Mouse (Mus musculus) CH12.LX (cell line): Measurements from ENCODE around the gene Pitpnm2. TPM values are rescaled to one million over a fixed set of nuclear protein-coding genes. Genes with fewer than 3 reads are reported as not detected.

ENCODE experiments used
- DNase-seq: peaks from one replicate; pipeline ENCODE4 v3.0.0-alpha.2; 2013; ENCODE audit errors: extremely low read depth
- H3K27ac ChIP-seq: 2 replicates; pipeline ENCODE4 v1.5.1; 2012; ENCODE audit warnings: low read depth, mild to moderate bottlenecking, control low read depth, moderate library complexity; ENCODE audit not compliant: insufficient read depth
- H3K27me3 ChIP-seq: replicated peaks from 2 replicates; pipeline ENCODE3; 2012; ENCODE audit warnings: inconsistent platforms
- H3K36me3 ChIP-seq, 2 experiments: replicated peaks in 1 of 2; 2 replicates each; pipeline versions ENCODE3 to v1.6.1; 2012; ENCODE audit warnings: inconsistent platforms in 1 of 2, low read length in 1 of 2, mild to moderate bottlenecking in 1 of 2, mixed read lengths in 1 of 2, moderate library complexity in 1 of 2; ENCODE audit not compliant: control insufficient read depth in 1 of 2, insufficient read depth in 1 of 2
- H3K4me1 ChIP-seq, 2 experiments: 2 replicates each; pipeline ENCODE4 v1.6.1; 2012; ENCODE audit warnings: inconsistent platforms in 1 of 2, moderate library complexity in 1 of 2; ENCODE audit not compliant: insufficient read depth in 2 of 2, control insufficient read depth in 1 of 2
- H3K4me2 ChIP-seq: 2 replicates; pipeline ENCODE4 v1.6.1; 2012; ENCODE audit warnings: low read depth, mild to moderate bottlenecking, control low read depth; ENCODE audit not compliant: poor library complexity, insufficient read depth, severe bottlenecking
- H3K4me3 ChIP-seq, 3 experiments: fragments of 150-350 bp in 1 of 3; sonication (generic) in 1 of 3; replicated peaks in 1 of 3; 2 replicates each; pipeline versions ENCODE3 to v1.5.1; 2011 to 2012; ENCODE audit warnings: low read depth in 2 of 3, low read length in 2 of 3, mild to moderate bottlenecking in 2 of 3, moderate library complexity in 2 of 3, control low read depth in 1 of 3, improper control_type of control experiment in 1 of 3, inconsistent platforms in 1 of 3, mixed read lengths in 1 of 3; ENCODE audit not compliant: poor library complexity in 1 of 3
- H3K79me2 ChIP-seq: replicated peaks from 2 replicates; pipeline ENCODE4 v1.6.1; 2012; ENCODE audit warnings: mild to moderate bottlenecking, moderate library complexity; ENCODE audit not compliant: control insufficient read depth, poor library complexity, insufficient read depth, severe bottlenecking; ENCODE audit errors: extremely low read depth
- H3K9ac ChIP-seq: 2 replicates; pipeline ENCODE4 v1.6.1; 2012; ENCODE audit warnings: low read depth, mild to moderate bottlenecking, control low read depth, moderate library complexity; ENCODE audit not compliant: insufficient read depth
- H3K9me3 ChIP-seq: replicated peaks from 2 replicates; pipeline ENCODE3; 2012; ENCODE audit warnings: low read length, inconsistent platforms, mixed read lengths
- HCFC1 ChIP-seq: IDR thresholded peaks from 2 replicates; pipeline ENCODE4 v1.6.1; 2012; ENCODE audit warnings: low read depth, mild to moderate bottlenecking, inconsistent platforms, low read length, improper control_type of control experiment
- JUN ChIP-seq: IDR thresholded peaks from 2 replicates; pipeline ENCODE4 v1.6.1; 2011; ENCODE audit warnings: low read depth, mild to moderate bottlenecking, low read length, improper control_type of control experiment, moderate library complexity; ENCODE audit not compliant: insufficient read depth
- JUND ChIP-seq: conservative IDR thresholded peaks from 2 replicates; pipeline ENCODE4 v1.6.1; 2011; ENCODE audit warnings: low read depth, low read length, improper control_type of control experiment
- MAZ ChIP-seq: IDR thresholded peaks from 2 replicates; pipeline ENCODE4 v1.6.1; 2012; ENCODE audit warnings: low read depth, mild to moderate bottlenecking, inconsistent platforms, low read length, improper control_type of control experiment, moderate library complexity
- MXI1 ChIP-seq: IDR thresholded peaks from 2 replicates; pipeline ENCODE4 v1.6.1; 2011; ENCODE audit warnings: mild to moderate bottlenecking, low read depth, low read length, improper control_type of control experiment
- MYC ChIP-seq: IDR thresholded peaks from 2 replicates; pipeline ENCODE4 v1.6.1; 2011; ENCODE audit warnings: low read depth, mild to moderate bottlenecking, improper control_type of control experiment, low read length
- NELFE ChIP-seq: IDR thresholded peaks from 2 replicates; pipeline ENCODE4 v1.6.1; 2011; ENCODE audit warnings: low read depth, low read length, improper control_type of control experiment
- PAX5 ChIP-seq: IDR thresholded peaks from 2 replicates; pipeline ENCODE4 v1.6.1; 2012; ENCODE audit warnings: low read length, inconsistent platforms, mixed read lengths
- RAD21 ChIP-seq: IDR thresholded peaks from 2 replicates; pipeline ENCODE4 v1.6.1; 2011; ENCODE audit warnings: low read depth, mild to moderate bottlenecking, low read length, improper control_type of control experiment, moderate library complexity
- USF2 ChIP-seq: conservative IDR thresholded peaks from 2 replicates; pipeline ENCODE4 v1.6.1; 2011; ENCODE audit warnings: low read depth, low read length, improper control_type of control experiment
- ZC3H11A ChIP-seq: IDR thresholded peaks from 2 replicates; pipeline ENCODE4 v1.6.1; 2012; ENCODE audit warnings: low read depth, mild to moderate bottlenecking, inconsistent platforms, low read length, improper control_type of control experiment
- ZMIZ1 ChIP-seq: IDR thresholded peaks from 2 replicates; pipeline ENCODE4 v1.6.1; 2012; ENCODE audit warnings: low read depth, mild to moderate bottlenecking, inconsistent platforms, low read length, improper control_type of control experiment
- ZNF384 ChIP-seq: IDR thresholded peaks from 2 replicates; pipeline ENCODE4 v1.6.1; 2012; ENCODE audit warnings: low read depth, low read length, improper control_type of control experiment, inconsistent platforms
- dilution Hi-C: fragments of 300-500 bp; cut with MboI; formaldehyde crosslinking; loops from 2 replicates; pipeline ENCODE4 v1.14.3; 2020; ENCODE audit warnings: low sequenced_read_pairs; ENCODE audit not compliant: extremely low pct_unique_long_range_greater_than_20kb, extremely low pct_ligation_motif_present
- in situ Hi-C: fragments of 300-500 bp; cut with MboI; formaldehyde crosslinking; loops from 3 replicates; pipeline ENCODE4 v1.14.3; 2019; ENCODE audit warnings: low sequenced_read_pairs, low pct_ligation_motif_present, low pct_unique_long_range_greater_than_20kb, mixed read lengths
- polyA plus RNA-seq: library from polyadenylated mRNA; unstranded; fragments of >175 nt; gene quantifications from 2 replicates; pipeline ENCODE4 v1.2.1, GENCODE M21; 2012; ENCODE audit warnings: low read depth; ENCODE audit not compliant: insufficient read length
- total RNA-seq, 2 experiments: library from RNA; depleted of rRNA; stranded (reverse); fragments of 300-350 nt in 1 of 2; fragments of >200 nt in 1 of 2; gene quantifications; 2 replicates each; pipeline ENCODE4 v1.2.3; 2012 to 2014

Gene Pitpnm2
- total and polyA plus RNA-seq, 3 experiments: 1.0 to 11.9 (median 5.3) TPM

GRCm38 (mm10) chr5:124205809-124206380, 43.7 kb downstream of the Pitpnm2 start:
- Histone ChIP-seq H3K79me2 (no peaks in the 10 kb centered on the region), H3K27me3 (no peaks in the 10 kb centered on the region), H3K4me1 (peaks cover 2 to 11% of the 10 kb centered on the region in 2 experiments; a peak in 2 of 4 replicates), H3K9ac (no peak overlapping the region), H3K4me2 (no peak overlapping the region), H3K36me3 (peaks cover 0 to 37% of the 10 kb centered on the region in 2 experiments), H3K4me3 (no peak overlapping the region), H3K9me3 (no peaks in the 10 kb centered on the region), H3K27ac (no peak overlapping the region)
- TF ChIP-seq JUND: no peak
- no peak for DNase-seq
- in situ Hi-C loops (no loop called here), dilution Hi-C loops (no loop called here)

DNA sequence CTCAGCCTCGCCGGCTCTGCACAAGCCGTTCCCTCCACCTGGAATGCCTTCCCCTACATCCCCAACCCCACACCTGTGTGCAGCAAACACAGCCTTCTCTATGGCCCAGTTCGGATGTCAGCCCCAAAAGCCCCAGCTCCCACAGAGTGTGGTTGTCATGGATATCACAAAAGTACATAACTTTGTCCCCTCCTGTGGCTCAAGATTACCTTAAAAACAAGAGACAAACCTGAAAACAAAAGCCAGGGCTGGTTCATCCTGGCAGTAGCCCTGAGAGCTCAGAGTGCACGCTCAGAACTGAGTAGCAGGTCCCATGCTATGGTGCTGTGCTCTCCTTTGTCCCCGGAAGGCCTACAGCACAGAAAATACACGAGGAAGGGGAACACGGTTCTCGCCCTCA, 44.3 kb downstream of the Pitpnm2 start:
- no peak for DNase-seq
- Histone ChIP-seq H3K27ac (no peak overlapping the region), H3K79me2 (no peaks in the 10 kb centered on the region), H3K9ac (no peak overlapping the region)
- TF ChIP-seq ZC3H11A (no peak), MYC (no peak), MAZ (no peak), NELFE (no peak), RAD21 (no peak), HCFC1 (no peak), USF2 (no peak), ZMIZ1 (no peak), ZNF384 (no peak), PAX5 (no peak), JUN (no peak), MXI1 (no peak)
- TF ChIP-seq, all 38 proteins: peak for 0
- dilution Hi-C loops (no loop called here), in situ Hi-C loops (no loop called here)
- no peaks in the 10 kb centered on the region for H3K27me3 ChIP-seq
- H3K4me2 ChIP-seq: no peak overlapping the region
- no peak overlapping the region for H3K4me3 ChIP-seq
- peaks cover 2 to 11% of the 10 kb centered on the region in 2 experiments; a peak in 2 of 4 replicates for H3K4me1 ChIP-seq
- H3K9me3 ChIP-seq: no peaks in the 10 kb centered on the region
- H3K36me3 ChIP-seq: peaks cover 0 to 31% of the 10 kb centered on the region in 2 experiments
